Mouse (Mus musculus): ENCODE measurements around the gene Sept8. TPM values are rescaled to one million over a fixed set of nuclear protein-coding genes. Genes with fewer than 3 reads are reported as not detected.

Sept8 gene
- polyA plus RNA-seq, 1 experiment from 2014 or later = 20.1 TPM

DNA sequence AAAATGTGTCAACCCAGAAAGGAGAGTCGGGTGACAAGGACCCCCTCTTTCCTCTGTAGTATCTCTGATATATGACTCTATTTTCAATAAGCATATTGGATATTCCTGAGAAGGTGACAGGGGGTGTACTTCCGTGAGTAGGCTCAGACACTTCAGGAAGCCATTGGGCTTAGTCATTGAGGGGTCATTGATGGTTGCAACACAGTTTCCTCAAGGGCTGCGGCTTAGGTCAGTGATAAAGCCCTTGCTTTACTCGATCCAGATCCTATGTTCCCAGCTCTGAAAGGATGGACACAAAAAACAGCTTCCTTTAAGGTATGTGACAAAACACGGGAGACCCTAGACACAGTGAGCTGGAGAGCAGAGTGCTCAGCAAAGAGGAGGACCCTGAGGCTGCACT is 15.3 kb upstream of the Sept8 start:
- H3K4me3 ChIP-seq = no peak overlapping the region
- no peaks in the 10 kb centered on the region for H3K9me3 ChIP-seq
- H3K36me3 ChIP-seq = no peaks in the 10 kb centered on the region
- DNase-seq (ENCODE audit: low spot score) = no peak
- no peak overlapping the region for H3K27ac ChIP-seq
- H3K4me1 ChIP-seq = peaks cover 15% of the 10 kb centered on the region; the same call in 1 of the 2 replicates
- 67% methylated on average over 5 of the region's 5 CpGs for WGBS
- 0 out of 2 replicates have a peak, but pooled peaks cover 5% of the 10 kb centered on the region for H3K27me3 ChIP-seq (ENCODE audit: insufficient read depth, poor library complexity, severe bottlenecking)

GRCm38 (mm10) chr11:53504376-53504775 is 14.7 kb upstream of the Sept8 start:
- Histone ChIP-seq H3K9me3 (no peaks in the 10 kb centered on the region), H3K27ac (no peak overlapping the region), H3K4me3 (no peak overlapping the region), H3K27me3 (ENCODE audit: insufficient read depth, poor library complexity, severe bottlenecking) (0 out of 2 replicates have a peak, but pooled peaks cover 4% of the 10 kb centered on the region), H3K4me1 (peaks cover 15% of the 10 kb centered on the region; the same call in 1 of the 2 replicates), H3K36me3 (no peaks in the 10 kb centered on the region)
- WGBS = 85% methylated on average over 8 of the region's 8 CpGs
- no peak for DNase-seq (ENCODE audit: low spot score)

DNA sequence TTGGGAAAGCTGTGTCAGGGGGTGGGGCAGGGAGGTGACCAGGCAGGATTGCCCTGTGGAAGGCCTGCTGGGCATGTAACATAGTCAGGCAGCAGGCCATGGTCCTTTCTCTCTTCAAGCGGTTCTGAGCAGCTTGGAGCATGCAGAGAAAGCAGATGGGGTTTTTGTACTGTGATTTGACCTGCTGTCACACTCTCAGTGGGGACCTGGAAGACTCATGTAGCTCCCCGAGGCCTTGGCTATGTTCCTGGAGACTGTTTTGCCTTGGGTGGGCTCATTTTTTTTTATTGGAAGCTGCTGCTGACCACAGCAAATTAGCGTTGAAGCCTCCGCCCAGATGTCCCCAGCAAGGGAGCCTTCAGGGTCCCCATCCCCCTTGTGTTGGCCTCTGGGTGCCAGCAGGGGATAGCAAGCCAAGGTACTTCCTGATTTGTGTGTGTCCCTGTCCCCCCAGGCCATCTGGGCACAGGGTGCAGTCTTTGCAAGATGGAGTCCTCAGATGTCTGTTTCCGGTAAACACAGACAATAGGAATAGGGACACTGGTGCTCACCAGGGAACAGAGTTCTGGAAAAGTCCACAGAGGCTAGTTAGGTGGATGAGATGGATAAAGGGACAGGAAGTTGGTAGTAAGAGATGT is 13.9 kb upstream of the Sept8 start:
- Histone ChIP-seq H3K27ac (no peak overlapping the region), H3K27me3 (ENCODE audit: insufficient read depth, poor library complexity, severe bottlenecking) (no peaks in the 10 kb centered on the region), H3K9me3 (no peaks in the 10 kb centered on the region), H3K4me1 (peaks cover 15% of the 10 kb centered on the region; the same call in 1 of the 2 replicates), H3K36me3 (no peaks in the 10 kb centered on the region), H3K4me3 (no peak overlapping the region)
- DNase-seq (ENCODE audit: low spot score) = no peak
- 64% methylated on average over 5 of the region's 5 CpGs for WGBS

DNA sequence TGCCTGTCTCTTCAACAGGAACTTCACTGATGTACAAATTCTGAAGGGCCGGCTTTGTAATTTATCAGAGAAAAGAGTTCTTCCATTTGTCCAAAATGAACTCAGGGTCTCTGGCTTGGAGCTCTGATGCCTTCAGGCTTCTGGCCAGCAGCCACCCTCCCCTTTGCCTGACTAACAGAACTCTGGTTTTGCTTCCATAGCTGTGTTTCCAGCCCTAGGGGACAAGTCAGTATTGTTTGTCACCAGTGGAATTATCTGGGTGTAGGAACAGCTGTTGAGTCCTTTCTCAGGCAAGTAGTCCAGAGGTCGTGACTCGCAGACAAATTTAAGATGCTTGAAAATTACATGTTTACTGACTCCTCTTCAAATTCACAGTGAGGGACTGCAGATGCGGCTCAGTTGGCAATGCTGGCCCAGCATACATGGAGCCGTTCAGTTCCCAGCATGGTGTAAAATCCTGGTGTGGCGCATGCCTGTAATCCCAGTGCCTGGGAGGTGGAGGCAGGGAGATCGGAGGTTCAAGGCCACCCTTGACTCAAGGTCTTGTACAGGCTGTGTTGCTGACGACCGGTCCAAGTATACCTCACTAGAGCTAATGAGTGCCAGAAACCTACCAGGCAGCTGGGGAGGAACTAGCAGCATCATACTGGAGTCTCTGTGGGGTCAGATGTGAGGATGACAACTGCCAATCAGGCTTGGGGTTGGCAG is 11.8 kb upstream of the Sept8 start:
- Histone ChIP-seq H3K27me3 (ENCODE audit: insufficient read depth, poor library complexity, severe bottlenecking) (no peaks in the 10 kb centered on the region), H3K4me1 (0 out of 2 replicates have a peak, but pooled peaks cover 4% of the 10 kb centered on the region), H3K27ac (no peak overlapping the region), H3K9me3 (no peaks in the 10 kb centered on the region), H3K4me3 (no peak overlapping the region), H3K36me3 (no peaks in the 10 kb centered on the region)
- WGBS = 89% methylated on average over 9 of the region's 9 CpGs
- DNase-seq (ENCODE audit: low spot score) = peak; percentile 68

- 79% methylated on average over 7 of the region's 7 CpGs for WGBS
- Histone ChIP-seq H3K27ac (no peak overlapping the region), H3K4me1 (0 out of 2 replicates have a peak, but pooled peaks cover 4% of the 10 kb centered on the region), H3K36me3 (no peaks in the 10 kb centered on the region), H3K4me3 (no peak overlapping the region), H3K9me3 (no peaks in the 10 kb centered on the region), H3K27me3 (ENCODE audit: insufficient read depth, poor library complexity, severe bottlenecking) (no peaks in the 10 kb centered on the region)
- no peak for DNase-seq (ENCODE audit: low spot score)
These were observed 10.9 kb upstream of the Sept8 start for GRCm38 (mm10) chr11:53508152-53508551.

DNA sequence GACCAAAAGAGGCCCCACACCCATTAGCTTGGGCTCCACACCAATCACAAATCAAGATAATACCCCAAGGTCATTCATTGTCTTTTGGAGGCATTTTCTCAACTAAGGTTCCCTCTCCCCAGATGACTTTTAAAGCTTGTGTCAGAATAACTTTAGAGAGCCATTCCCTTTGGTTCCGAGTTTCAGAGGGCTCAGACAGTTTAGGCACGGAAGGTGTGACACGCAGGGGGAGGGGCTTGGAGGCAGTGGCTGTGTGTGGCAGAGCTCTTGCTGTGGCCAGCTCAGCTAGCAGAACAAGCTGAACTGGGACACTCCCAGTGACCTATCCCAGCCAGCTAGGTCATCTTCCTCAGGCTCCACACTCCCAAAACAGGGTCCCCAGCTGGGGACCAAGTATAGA is 10.5 kb upstream of the Sept8 start:
- H3K27ac ChIP-seq = no peak overlapping the region
- no peak for DNase-seq (ENCODE audit: low spot score)
- no peaks in the 10 kb centered on the region for H3K9me3 ChIP-seq
- 50% methylated on average over 3 of the region's 3 CpGs for WGBS
- H3K4me3 ChIP-seq = no peak overlapping the region
- H3K4me1 ChIP-seq = 0 out of 2 replicates have a peak, but pooled peaks cover 4% of the 10 kb centered on the region
- H3K36me3 ChIP-seq = no peaks in the 10 kb centered on the region
- H3K27me3 ChIP-seq (ENCODE audit: insufficient read depth, poor library complexity, severe bottlenecking) = no peaks in the 10 kb centered on the region

DNA sequence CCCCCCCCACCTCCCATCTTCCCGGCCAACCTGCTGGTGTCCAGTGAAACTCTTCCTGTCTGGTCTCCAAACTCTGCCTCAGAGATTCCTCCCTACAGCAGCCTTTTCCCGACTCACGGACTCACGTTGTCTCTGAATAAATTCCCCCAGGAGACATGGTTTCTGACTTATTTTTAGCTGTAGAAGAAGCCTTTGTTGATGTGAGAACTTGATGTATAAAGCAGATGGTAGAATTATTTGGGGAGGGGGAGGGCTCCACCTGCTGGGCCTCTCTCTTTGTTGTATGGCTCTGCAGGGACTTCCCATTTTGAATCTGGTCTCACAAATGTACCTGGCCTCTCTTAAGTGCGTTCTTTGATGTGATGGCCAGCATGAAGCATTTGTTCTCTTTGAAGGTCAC is 8.7 kb upstream of the Sept8 start:
- H3K27me3 ChIP-seq (ENCODE audit: insufficient read depth, poor library complexity, severe bottlenecking) = no peaks in the 10 kb centered on the region
- no peaks in the 10 kb centered on the region for H3K9me3 ChIP-seq
- DNase-seq (ENCODE audit: low spot score) = no peak
- H3K4me1 ChIP-seq = 0 out of 2 replicates have a peak, but pooled peaks cover 4% of the 10 kb centered on the region
- no peaks in the 10 kb centered on the region for H3K36me3 ChIP-seq
- H3K27ac ChIP-seq = no peak overlapping the region
- WGBS = 46% methylated on average over 5 of the region's 5 CpGs
- no peak overlapping the region for H3K4me3 ChIP-seq

- Histone ChIP-seq H3K4me3 (no peak overlapping the region), H3K27me3 (ENCODE audit: insufficient read depth, poor library complexity, severe bottlenecking) (peaks cover 11% of the 10 kb centered on the region; the same call in 1 of the 2 replicates), H3K4me1 (peaks cover 36% of the 10 kb centered on the region), H3K9me3 (no peaks in the 10 kb centered on the region), H3K36me3 (no peaks in the 10 kb centered on the region), H3K27ac (no peak overlapping the region)
- WGBS = 48% methylated on average over 8 of the region's 8 CpGs
- DNase-seq (ENCODE audit: low spot score) = no peak
These were observed 2.1 kb upstream of the Sept8 start for GRCm38 (mm10) chr11:53516775-53517627.

DNA sequence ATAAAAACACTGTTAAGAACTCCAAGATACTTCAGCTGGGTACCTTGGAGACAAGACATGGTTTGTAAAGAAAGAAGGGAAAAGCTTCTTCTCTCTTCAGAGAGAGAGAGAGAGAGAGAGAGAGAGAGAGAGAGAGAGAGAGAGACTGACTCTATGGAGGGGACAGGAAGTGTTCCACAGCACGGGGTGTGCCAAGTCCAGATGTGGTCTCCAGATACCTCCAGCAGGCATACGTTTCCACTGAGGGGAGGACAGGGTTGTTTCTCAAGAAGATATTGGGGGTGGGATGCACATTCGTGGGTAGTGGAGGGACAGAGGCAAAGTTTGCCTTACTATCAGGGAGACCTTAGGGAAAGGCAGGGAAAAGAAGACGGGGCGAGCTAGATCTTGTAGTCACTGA is 298 bp upstream of the Sept8 start:
- no peaks in the 10 kb centered on the region for H3K36me3 ChIP-seq
- DNase-seq (ENCODE audit: low spot score) = no peak
- no peak overlapping the region for H3K4me3 ChIP-seq
- H3K4me1 ChIP-seq = peaks cover 52% of the 10 kb centered on the region
- H3K9me3 ChIP-seq = no peaks in the 10 kb centered on the region
- WGBS = 41% methylated on average over 5 of the region's 5 CpGs
- H3K27me3 ChIP-seq (ENCODE audit: insufficient read depth, poor library complexity, severe bottlenecking) = peaks cover 11% of the 10 kb centered on the region; the same call in 1 of the 2 replicates
- H3K27ac ChIP-seq = no peak overlapping the region

DNA sequence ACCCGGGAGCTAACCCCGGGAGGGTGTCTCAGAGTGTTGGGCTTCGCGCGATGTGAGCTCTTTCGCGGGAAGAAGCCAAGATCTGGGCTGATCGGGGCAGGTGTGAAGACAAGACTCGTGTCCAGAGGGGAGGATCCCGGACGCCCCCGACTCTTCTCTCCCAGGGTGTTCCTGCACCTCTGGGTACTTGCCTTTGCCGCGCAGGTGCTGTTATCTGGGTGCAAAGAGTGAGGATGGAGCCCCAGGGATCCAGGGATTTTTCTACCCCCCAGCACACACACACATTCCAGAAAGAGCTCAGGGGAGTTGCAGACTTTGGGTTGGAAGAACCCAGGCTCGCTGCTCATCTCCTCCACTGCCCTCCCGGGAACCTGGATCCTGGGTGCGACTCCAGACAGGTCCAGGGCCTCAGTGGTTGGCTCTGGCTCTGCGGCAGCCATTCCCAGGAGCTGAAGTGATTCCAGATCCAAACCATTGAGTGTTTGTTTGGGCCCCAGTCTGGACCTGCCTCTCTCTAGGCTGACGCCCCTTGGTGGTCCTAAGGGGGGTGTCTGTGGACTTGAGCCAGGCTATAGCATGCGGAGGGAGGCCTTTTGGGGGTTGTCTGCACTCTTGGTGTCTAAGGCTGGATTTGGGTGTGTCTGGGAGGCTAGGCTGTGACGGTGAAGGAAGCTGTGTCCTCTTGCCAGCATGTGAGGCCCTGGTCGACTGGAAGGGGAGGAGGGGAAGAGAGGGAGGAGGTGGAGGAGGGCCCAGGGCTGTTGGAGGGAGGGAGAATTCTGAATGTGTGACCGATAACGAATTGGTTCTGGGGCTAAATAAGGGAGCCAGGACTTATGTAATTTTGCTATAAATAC is 1.3 kb downstream of the Sept8 start:
- peaks cover 11% of the 10 kb centered on the region; the same call in 1 of the 2 replicates for H3K27me3 ChIP-seq (ENCODE audit: insufficient read depth, poor library complexity, severe bottlenecking)
- WGBS = 1% methylated on average over 24 of the region's 24 CpGs
- DNase-seq (ENCODE audit: low spot score) = peak; percentile 85
- H3K4me3 ChIP-seq = peak overlapping the region; percentile 97
- no peaks in the 10 kb centered on the region for H3K9me3 ChIP-seq
- H3K4me1 ChIP-seq = peaks cover 66% of the 10 kb centered on the region
- no peaks in the 10 kb centered on the region for H3K36me3 ChIP-seq
- H3K27ac ChIP-seq = peak overlapping the region; percentile 95

DNA sequence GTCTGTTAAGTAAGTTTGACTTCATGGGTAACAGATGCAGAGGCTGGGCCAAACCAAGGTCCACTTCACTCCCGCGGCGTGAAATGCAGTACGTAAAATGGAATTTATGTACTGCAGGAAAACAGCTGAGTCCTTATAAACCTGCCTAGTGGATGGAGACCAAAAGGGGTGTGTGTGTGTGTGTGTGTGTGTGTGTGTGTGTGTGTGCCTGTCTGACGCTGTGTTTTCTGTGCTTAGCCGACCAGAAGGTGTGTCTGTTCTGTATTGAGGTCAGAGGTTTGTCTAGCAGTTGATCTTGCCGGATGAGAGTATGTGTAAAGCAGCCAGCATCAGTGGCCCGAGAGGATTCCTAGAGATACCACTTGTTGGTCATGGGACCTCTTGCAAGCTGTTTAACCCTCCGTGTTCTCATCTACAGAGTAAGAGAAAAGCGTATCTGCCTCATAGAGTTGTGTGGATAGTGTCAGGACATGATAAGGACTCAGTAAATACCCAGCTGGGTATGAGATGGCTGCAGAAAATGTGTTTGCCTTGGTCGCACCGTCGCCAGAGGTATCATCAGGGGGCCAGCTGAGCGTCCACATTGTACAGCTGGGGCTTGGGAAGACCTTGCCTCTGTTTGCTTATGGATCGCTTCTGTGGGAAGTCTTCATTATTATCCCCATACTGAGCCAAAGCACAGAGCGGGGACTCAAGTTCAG is 2.2 kb downstream of the Sept8 start:
- Histone ChIP-seq H3K27ac (peak overlapping the region; percentile 52; the same call in 1 of the 2 replicates), H3K4me1 (peaks cover 75% of the 10 kb centered on the region), H3K4me3 (peak overlapping the region; percentile 97), H3K36me3 (no peaks in the 10 kb centered on the region), H3K27me3 (ENCODE audit: insufficient read depth, poor library complexity, severe bottlenecking) (peaks cover 11% of the 10 kb centered on the region; the same call in 1 of the 2 replicates), H3K9me3 (no peaks in the 10 kb centered on the region)
- no peak for DNase-seq (ENCODE audit: low spot score)
- WGBS = 34% methylated on average over 16 of the region's 16 CpGs

GRCm38 (mm10) chr11:53521821-53522131 is 2.7 kb downstream of the Sept8 start:
- peaks cover 11% of the 10 kb centered on the region; the same call in 1 of the 2 replicates for H3K27me3 ChIP-seq (ENCODE audit: insufficient read depth, poor library complexity, severe bottlenecking)
- no peaks in the 10 kb centered on the region for H3K36me3 ChIP-seq
- no peaks in the 10 kb centered on the region for H3K9me3 ChIP-seq
- WGBS = 37% methylated on average over 7 of the region's 7 CpGs
- peaks cover 79% of the 10 kb centered on the region for H3K4me1 ChIP-seq
- no peak for DNase-seq (ENCODE audit: low spot score)
- H3K27ac ChIP-seq = no peak overlapping the region; the same call in 1 of the 2 replicates
- peak overlapping the region; percentile 97 for H3K4me3 ChIP-seq
